Mouse (Mus musculus): ENCODE results near the gene Adam1b. TPM values are rescaled to one million over a fixed set of nuclear protein-coding genes. Genes with fewer than 3 reads are reported as not detected.
"Not testable (repeated sequence)": the region's sequence is repeated elsewhere in the genome, so short reads cannot be mapped to it uniquely, and the experiment has no call there.

The Adam1b gene
- polyA plus RNA-seq, 1 experiment from 2014 or later: 0.16 TPM

GRCm38 (mm10) chr5:121540066-121540465 is 36.8 kb upstream of the Adam1b start:
- Histone ChIP-seq H3K27me3 (replicated peaks; ENCODE audit: control insufficient read depth, insufficient read depth, low read length) (no peaks in the 10 kb centered on the region), H3K9me3 (ENCODE audit: control insufficient read depth, low read length) (no peaks in the 10 kb centered on the region), H3K27ac (ENCODE audit: low read depth) (no peak overlapping the region), H3K4me1 (replicated peaks; ENCODE audit: control insufficient read depth, insufficient read depth, low read length) (peaks cover 13% of the 10 kb centered on the region), H3K4me3 (ENCODE audit: low read depth, low read length) (no peak overlapping the region), H3K4me2 (ENCODE audit: low read length) (no peak overlapping the region), H3K9ac (ENCODE audit: low read length) (no peak overlapping the region), H3K36me3 (ENCODE audit: control insufficient read depth, insufficient read depth, low read length) (peaks cover 38% of the 10 kb centered on the region)
- ATAC-seq (replicated peaks; ENCODE audit: low FRiP score, low TSS enrichment, low read depth) (no peak), DNase-seq (ENCODE audit: low spot score) (no peak)
- WGBS: 91% methylated on average over 5 of the region's 5 CpGs

GRCm38 (mm10) chr5:121537588-121537987 is 34.4 kb upstream of the Adam1b start:
- Histone ChIP-seq H3K27ac (ENCODE audit: low read depth) (no peak overlapping the region), H3K27me3 (replicated peaks; ENCODE audit: control insufficient read depth, insufficient read depth, low read length) (no peaks in the 10 kb centered on the region), H3K36me3 (ENCODE audit: control insufficient read depth, insufficient read depth, low read length) (peaks cover 60% of the 10 kb centered on the region), H3K4me1 (replicated peaks; ENCODE audit: control insufficient read depth, insufficient read depth, low read length) (no peaks in the 10 kb centered on the region), H3K9ac (ENCODE audit: low read length) (no peak overlapping the region), H3K4me3 (ENCODE audit: low read depth, low read length) (no peak overlapping the region), H3K9me3 (ENCODE audit: control insufficient read depth, low read length) (no peaks in the 10 kb centered on the region), H3K4me2 (ENCODE audit: low read length) (no peak overlapping the region)
- DNase-seq (ENCODE audit: low spot score) (no peak), ATAC-seq (replicated peaks; ENCODE audit: low FRiP score, low TSS enrichment, low read depth) (no peak)
- WGBS: 88% methylated on average over 2 of the region's 2 CpGs

DNA sequence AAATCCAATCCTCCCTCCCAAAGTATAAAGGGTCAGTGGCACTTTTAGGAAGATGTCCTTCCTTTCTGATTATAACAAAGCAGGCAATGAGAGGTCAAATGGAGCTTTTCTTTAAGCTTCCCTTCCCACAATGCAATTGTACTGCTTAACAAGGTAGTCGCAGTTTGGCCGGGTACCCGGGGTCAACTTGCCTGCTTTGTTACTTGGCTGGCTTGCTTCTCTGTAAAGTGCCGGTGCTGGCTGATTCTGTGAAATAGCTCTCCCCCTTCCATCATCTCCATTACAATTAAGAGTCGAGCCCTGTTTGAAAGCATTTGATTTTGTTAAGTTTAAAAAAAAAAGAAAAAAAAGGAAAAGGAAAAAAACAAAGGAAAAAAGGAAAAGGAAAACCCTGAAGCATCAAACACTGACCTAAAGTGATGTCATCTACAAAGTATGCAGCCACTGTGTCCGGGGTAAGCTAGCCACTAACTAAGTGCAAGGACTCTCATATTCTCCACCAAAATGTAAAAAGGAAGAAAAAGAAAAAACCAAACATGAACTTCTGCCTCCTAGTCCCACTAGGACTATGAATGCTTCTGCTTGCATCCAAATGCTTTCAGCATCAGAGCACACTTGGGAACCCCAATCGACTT is 33.8 kb upstream of the Adam1b start:
- Histone ChIP-seq H3K9me3 (ENCODE audit: control insufficient read depth, low read length) (no peaks in the 10 kb centered on the region), H3K4me2 (ENCODE audit: low read length) (no peak overlapping the region), H3K4me3 (ENCODE audit: low read depth, low read length) (no peak overlapping the region), H3K4me1 (replicated peaks; ENCODE audit: control insufficient read depth, insufficient read depth, low read length) (no peaks in the 10 kb centered on the region), H3K27me3 (replicated peaks; ENCODE audit: control insufficient read depth, insufficient read depth, low read length) (no peaks in the 10 kb centered on the region), H3K9ac (ENCODE audit: low read length) (no peak overlapping the region), H3K27ac (ENCODE audit: low read depth) (no peak overlapping the region), H3K36me3 (ENCODE audit: control insufficient read depth, insufficient read depth, low read length) (peaks cover 65% of the 10 kb centered on the region)
- 69% methylated on average over 7 of the region's 7 CpGs for WGBS
- no peak for DNase-seq (ENCODE audit: low spot score)
- ATAC-seq (replicated peaks; ENCODE audit: low FRiP score, low TSS enrichment, low read depth): no peak

- WGBS: 94% methylated on average over 3 of the region's 3 CpGs
- DNase-seq (ENCODE audit: low spot score) (no peak), ATAC-seq (replicated peaks; ENCODE audit: low FRiP score, low TSS enrichment, low read depth) (no peak)
- no peaks in the 10 kb centered on the region for H3K9me3 ChIP-seq (ENCODE audit: control insufficient read depth, low read length)
- H3K4me2 ChIP-seq (ENCODE audit: low read length): no peak overlapping the region
- H3K4me3 ChIP-seq (ENCODE audit: low read depth, low read length): no peak overlapping the region
- H3K36me3 ChIP-seq (ENCODE audit: control insufficient read depth, insufficient read depth, low read length): peaks cover 84% of the 10 kb centered on the region
- H3K9ac ChIP-seq (ENCODE audit: low read length): no peak overlapping the region
- no peaks in the 10 kb centered on the region for H3K27me3 ChIP-seq (replicated peaks; ENCODE audit: control insufficient read depth, insufficient read depth, low read length)
- no peak overlapping the region for H3K27ac ChIP-seq (ENCODE audit: low read depth)
- no peaks in the 10 kb centered on the region for H3K4me1 ChIP-seq (replicated peaks; ENCODE audit: control insufficient read depth, insufficient read depth, low read length)
Measured at GRCm38 (mm10) chr5:121535116-121535515, 31.9 kb upstream of the Adam1b start.

DNA sequence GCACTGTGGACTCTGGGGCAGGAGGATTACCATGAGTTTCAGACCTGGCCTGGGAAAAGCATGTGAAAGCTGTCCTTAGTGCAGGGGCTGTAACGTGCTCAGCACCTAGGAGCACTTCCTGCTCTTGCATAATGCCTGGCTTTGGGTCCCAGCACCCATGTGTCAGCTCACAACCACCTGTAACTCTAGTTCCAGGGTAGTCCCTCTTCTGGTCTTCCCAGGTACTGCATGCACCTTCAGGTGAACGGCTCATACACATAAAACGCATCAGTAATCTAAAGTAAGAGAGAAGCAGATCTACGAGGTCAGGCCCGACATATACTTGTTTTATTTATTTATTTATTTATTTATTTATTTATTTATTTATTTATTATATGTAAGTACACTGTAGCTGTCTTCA is 31.3 kb upstream of the Adam1b start:
- H3K4me3 ChIP-seq (ENCODE audit: low read depth, low read length): no peak overlapping the region
- H3K9ac ChIP-seq (ENCODE audit: low read length): no peak overlapping the region
- WGBS: 91% methylated on average over 5 of the region's 5 CpGs
- no peak for DNase-seq (ENCODE audit: low spot score)
- no peak overlapping the region for H3K27ac ChIP-seq (ENCODE audit: low read depth)
- no peaks in the 10 kb centered on the region for H3K9me3 ChIP-seq (ENCODE audit: control insufficient read depth, low read length)
- H3K36me3 ChIP-seq (ENCODE audit: control insufficient read depth, insufficient read depth, low read length): peaks cover 89% of the 10 kb centered on the region
- no peaks in the 10 kb centered on the region for H3K4me1 ChIP-seq (replicated peaks; ENCODE audit: control insufficient read depth, insufficient read depth, low read length)
- ATAC-seq (replicated peaks; ENCODE audit: low FRiP score, low TSS enrichment, low read depth): no peak
- H3K27me3 ChIP-seq (replicated peaks; ENCODE audit: control insufficient read depth, insufficient read depth, low read length): no peaks in the 10 kb centered on the region
- no peak overlapping the region for H3K4me2 ChIP-seq (ENCODE audit: low read length)

GRCm38 (mm10) chr5:121526961-121527360 is 23.7 kb upstream of the Adam1b start:
- no peak overlapping the region for H3K4me2 ChIP-seq (ENCODE audit: low read length)
- ATAC-seq (replicated peaks; ENCODE audit: low FRiP score, low TSS enrichment, low read depth) (no peak), DNase-seq (ENCODE audit: low spot score) (no peak)
- H3K9me3 ChIP-seq (ENCODE audit: control insufficient read depth, low read length): no peaks in the 10 kb centered on the region
- no peak overlapping the region for H3K27ac ChIP-seq (ENCODE audit: low read depth)
- H3K4me1 ChIP-seq (replicated peaks; ENCODE audit: control insufficient read depth, insufficient read depth, low read length): no peaks in the 10 kb centered on the region
- no peak overlapping the region for H3K4me3 ChIP-seq (ENCODE audit: low read depth, low read length)
- 77% methylated on average over 8 of the region's 8 CpGs for WGBS
- H3K9ac ChIP-seq (ENCODE audit: low read length): no peak overlapping the region
- H3K27me3 ChIP-seq (replicated peaks; ENCODE audit: control insufficient read depth, insufficient read depth, low read length): no peaks in the 10 kb centered on the region
- H3K36me3 ChIP-seq (ENCODE audit: control insufficient read depth, insufficient read depth, low read length): peaks cover 91% of the 10 kb centered on the region

DNA sequence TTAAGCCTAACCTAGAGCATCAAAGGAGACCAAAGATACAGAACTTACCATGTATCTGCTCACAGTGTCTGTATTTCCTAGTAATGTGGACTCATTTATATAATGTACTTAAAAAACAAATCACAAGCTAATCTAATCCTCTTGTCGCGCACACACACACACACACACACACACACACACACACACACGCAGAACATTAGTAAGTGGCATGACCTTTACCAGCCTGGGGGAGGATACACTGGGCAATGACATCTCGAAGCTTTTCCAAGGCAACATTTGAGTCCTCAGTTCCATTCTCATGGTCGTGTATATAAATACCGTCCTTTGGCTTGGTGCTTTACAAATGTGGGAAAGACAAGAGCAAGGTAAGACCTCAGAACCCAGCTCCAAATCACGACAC is 23.3 kb upstream of the Adam1b start:
- Histone ChIP-seq H3K9ac (ENCODE audit: low read length) (no peak overlapping the region), H3K36me3 (ENCODE audit: control insufficient read depth, insufficient read depth, low read length) (peaks cover 91% of the 10 kb centered on the region), H3K27ac (ENCODE audit: low read depth) (no peak overlapping the region), H3K4me2 (ENCODE audit: low read length) (no peak overlapping the region), H3K9me3 (ENCODE audit: control insufficient read depth, low read length) (no peaks in the 10 kb centered on the region), H3K27me3 (replicated peaks; ENCODE audit: control insufficient read depth, insufficient read depth, low read length) (no peaks in the 10 kb centered on the region), H3K4me3 (ENCODE audit: low read depth, low read length) (no peak overlapping the region), H3K4me1 (replicated peaks; ENCODE audit: control insufficient read depth, insufficient read depth, low read length) (no peaks in the 10 kb centered on the region)
- ATAC-seq (replicated peaks; ENCODE audit: low FRiP score, low TSS enrichment, low read depth): no peak
- WGBS: 89% methylated on average over 7 of the region's 7 CpGs
- DNase-seq (ENCODE audit: low spot score): no peak

GRCm38 (mm10) chr5:121525774-121526450 is 22.7 kb upstream of the Adam1b start:
- H3K4me3 ChIP-seq (ENCODE audit: low read depth, low read length): no peak overlapping the region
- ATAC-seq (replicated peaks; ENCODE audit: low FRiP score, low TSS enrichment, low read depth) (no peak), DNase-seq (ENCODE audit: low spot score) (no peak)
- no peaks in the 10 kb centered on the region for H3K4me1 ChIP-seq (replicated peaks; ENCODE audit: control insufficient read depth, insufficient read depth, low read length)
- no peak overlapping the region for H3K9ac ChIP-seq (ENCODE audit: low read length)
- 78% methylated on average over 14 of the region's 14 CpGs for WGBS
- no peaks in the 10 kb centered on the region for H3K27me3 ChIP-seq (replicated peaks; ENCODE audit: control insufficient read depth, insufficient read depth, low read length)
- no peak overlapping the region for H3K27ac ChIP-seq (ENCODE audit: low read depth)
- H3K4me2 ChIP-seq (ENCODE audit: low read length): no peak overlapping the region
- no peaks in the 10 kb centered on the region for H3K9me3 ChIP-seq (ENCODE audit: control insufficient read depth, low read length)
- H3K36me3 ChIP-seq (ENCODE audit: control insufficient read depth, insufficient read depth, low read length): peaks cover 91% of the 10 kb centered on the region

DNA sequence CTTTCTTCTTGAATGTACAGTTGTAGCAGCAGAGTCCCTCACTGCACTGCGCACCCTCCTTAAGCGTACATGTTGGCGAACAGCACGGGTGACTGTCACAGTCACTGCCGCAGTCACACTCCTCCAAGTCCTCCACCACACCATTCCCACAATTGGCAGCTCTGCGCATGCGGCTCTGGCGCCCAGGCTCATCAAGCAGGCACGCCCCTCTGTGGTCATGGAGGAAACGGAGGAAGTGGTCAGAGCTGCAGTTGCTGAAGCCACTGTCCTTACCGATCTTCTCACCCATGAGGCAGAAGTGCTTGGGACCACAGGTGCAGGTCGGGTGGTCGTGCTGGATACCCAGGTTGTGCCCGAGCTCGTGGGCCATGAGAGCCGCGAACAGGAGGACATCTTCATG is 16.5 kb upstream of the Adam1b start:
- 93% methylated on average over 11 of the region's 17 CpGs for WGBS
- H3K4me2 ChIP-seq (ENCODE audit: low read length); ATAC-seq (replicated peaks; ENCODE audit: low FRiP score, low TSS enrichment, low read depth); H3K27ac ChIP-seq (ENCODE audit: low read depth); DNase-seq (ENCODE audit: low spot score); H3K27me3 ChIP-seq (replicated peaks; ENCODE audit: control insufficient read depth, insufficient read depth, low read length); H3K9ac ChIP-seq (ENCODE audit: low read length); H3K9me3 ChIP-seq (ENCODE audit: control insufficient read depth, low read length); H3K4me3 ChIP-seq (ENCODE audit: low read depth, low read length); H3K4me1 ChIP-seq (replicated peaks; ENCODE audit: control insufficient read depth, insufficient read depth, low read length): not testable (repeated sequence)
- peaks cover 46% of the 10 kb centered on the region for H3K36me3 ChIP-seq (ENCODE audit: control insufficient read depth, insufficient read depth, low read length)

Measured in intestine, embryonic 14.5 days (tissue).